Mouse (Mus musculus) embryonic facial prominence, embryonic 10.5 days (tissue): ENCODE measurements around the gene Depdc5. TPM values are rescaled to one million over a fixed set of nuclear protein-coding genes. Genes with fewer than 3 reads are reported as not detected.

ENCODE experiments used
- DNase-seq: peaks from one replicate; pipeline ENCODE4 v3.0.0-alpha.2; 2017; ENCODE audit warnings: low spot score
- H3K27ac ChIP-seq: fragments of 300-500 bp; sonication (generic); replicated peaks from 2 replicates; pipeline ENCODE4 v1.5.1; 2016; ENCODE audit warnings: mild to moderate bottlenecking
- H3K27me3 ChIP-seq: fragments of 300-500 bp; sonication (generic); replicated peaks from 2 replicates; pipeline ENCODE4 v1.6.1; 2016; ENCODE audit warnings: low read depth, mild to moderate bottlenecking; ENCODE audit not compliant: poor library complexity, severe bottlenecking
- H3K36me3 ChIP-seq: fragments of 300-500 bp; sonication (generic); replicated peaks from 2 replicates; pipeline ENCODE4 v1.6.1; 2016; ENCODE audit warnings: mild to moderate bottlenecking, moderate library complexity
- H3K4me1 ChIP-seq: fragments of 300-500 bp; sonication (generic); 2 replicates; pipeline ENCODE4 v1.6.1; 2016
- H3K4me3 ChIP-seq: fragments of 300-500 bp; sonication (generic); 2 replicates; pipeline ENCODE4 v1.5.1; 2016; ENCODE audit warnings: mild to moderate bottlenecking, moderate library complexity
- H3K9me3 ChIP-seq: fragments of 300-500 bp; sonication (generic); 2 replicates; pipeline ENCODE4 v1.6.1; 2016; ENCODE audit warnings: mild to moderate bottlenecking
- WGBS: fragments of 180-500 bp; shearing (Covaris S2); methylation state at CpG from one replicate; pipeline ENCODE4 v1.1.7; 2016; 5-methylcytosine and 5-hydroxymethylcytosine counted together
- polyA plus RNA-seq: library from polyadenylated mRNA; unstranded; fragments of >200 nt; fragmentation: Nextera tagmentation; extraction: Ambion mirVana; gene quantifications from 2 replicates; pipeline ENCODE4 v1.2.1, GENCODE M21; 2016

Depdc5 gene
- polyA plus RNA-seq, 1 experiment from 2014 or later, result 39.1 TPM

DNA sequence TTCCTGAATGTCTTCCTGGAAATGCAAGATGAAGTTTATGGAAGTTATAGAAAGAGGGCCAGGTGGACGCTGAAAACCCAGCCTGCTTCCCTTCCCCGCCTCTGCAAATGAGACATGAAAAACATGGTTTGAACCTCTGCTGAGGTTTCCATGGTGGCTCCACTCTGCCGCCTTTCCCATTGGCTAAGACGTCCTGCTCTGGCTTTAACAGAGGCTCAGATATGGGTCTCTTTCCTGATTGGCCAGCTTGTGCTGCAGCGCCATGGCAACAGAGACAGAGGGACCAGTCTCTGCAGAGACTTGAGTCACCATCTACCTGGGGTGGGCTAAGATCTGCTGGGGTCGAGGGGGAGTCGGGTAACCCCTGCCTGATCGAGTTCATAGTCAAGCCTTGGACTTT lies 143.2 kb downstream of the Depdc5 start:
- Histone ChIP-seq H3K27ac (peak overlapping the region; percentile 37; the same call in 1 of the 2 replicates), H3K9me3 (no peaks in the 10 kb centered on the region), H3K27me3 (no peaks in the 10 kb centered on the region), H3K4me3 (no peak overlapping the region), H3K36me3 (no peaks in the 10 kb centered on the region), H3K4me1 (peaks cover 36% of the 10 kb centered on the region)
- 35% methylated on average over 8 of the region's 8 CpGs for WGBS
- DNase-seq, result peak; percentile 44

DNA sequence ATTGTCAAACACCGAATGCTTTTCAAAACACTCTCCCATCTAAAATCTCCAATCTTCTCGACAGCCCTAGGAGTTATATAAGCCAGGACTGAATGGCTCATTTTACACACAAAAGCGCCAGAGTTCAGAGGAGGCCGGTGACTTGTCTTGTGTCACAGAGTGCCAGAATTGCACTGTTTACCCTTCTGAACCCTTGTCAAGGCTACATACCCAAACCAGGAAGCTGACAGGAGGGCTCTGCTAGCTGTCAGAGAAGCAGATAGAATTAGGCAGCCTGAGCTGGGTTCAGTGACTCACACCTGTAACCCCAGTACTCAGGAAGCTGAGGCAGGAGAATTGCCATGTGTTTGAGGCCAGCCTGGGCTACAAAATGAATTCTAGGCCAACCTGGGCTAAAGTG lies 143.9 kb downstream of the Depdc5 start:
- 83% methylated on average over 4 of the region's 4 CpGs for WGBS
- Histone ChIP-seq H3K27ac (no peak overlapping the region), H3K9me3 (no peaks in the 10 kb centered on the region), H3K36me3 (no peaks in the 10 kb centered on the region), H3K4me1 (peaks cover 37% of the 10 kb centered on the region), H3K4me3 (no peak overlapping the region), H3K27me3 (no peaks in the 10 kb centered on the region)
- DNase-seq, result no peak

DNA sequence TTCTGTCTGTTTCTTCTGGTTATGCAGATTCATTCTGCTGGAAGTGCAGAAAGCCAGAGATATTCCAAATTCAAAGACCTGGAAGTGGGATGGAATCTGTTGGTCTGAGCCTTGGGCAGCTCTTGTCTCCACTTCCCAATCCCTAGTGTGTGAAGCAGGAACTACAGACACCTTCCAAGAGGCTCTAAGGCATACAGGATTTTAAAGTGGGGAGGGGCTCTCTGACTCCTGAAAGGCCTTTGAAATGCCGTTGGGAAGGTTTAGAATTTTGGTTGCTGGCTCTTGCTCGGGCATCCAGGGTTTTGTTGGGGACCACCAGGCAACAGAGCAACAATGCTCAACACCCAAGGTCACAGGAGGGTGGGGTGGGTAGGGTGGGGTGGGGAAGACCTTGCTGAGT lies 145.8 kb downstream of the Depdc5 start:
- Histone ChIP-seq H3K4me1 (peaks cover 37% of the 10 kb centered on the region), H3K36me3 (no peaks in the 10 kb centered on the region), H3K4me3 (no peak overlapping the region), H3K27me3 (no peaks in the 10 kb centered on the region), H3K9me3 (no peaks in the 10 kb centered on the region), H3K27ac (no peak overlapping the region)
- WGBS, result 58% methylated on average over 2 of the region's 2 CpGs
- DNase-seq, result no peak

- H3K4me3 ChIP-seq, result no peak overlapping the region
- WGBS, result 73% methylated on average over 14 of the region's 14 CpGs
- H3K27ac ChIP-seq, result 0 out of 2 replicates have a peak overlapping the region, but pooled peaks have one; percentile 61
- no peaks in the 10 kb centered on the region for H3K36me3 ChIP-seq
- peaks cover 37% of the 10 kb centered on the region for H3K4me1 ChIP-seq
- no peaks in the 10 kb centered on the region for H3K9me3 ChIP-seq
- DNase-seq, result no peak
- H3K27me3 ChIP-seq, result no peaks in the 10 kb centered on the region
These were observed 146.6 kb downstream of the Depdc5 start for GRCm38 (mm10) chr5:33009818-33010812.

- Histone ChIP-seq H3K27me3 (no peaks in the 10 kb centered on the region), H3K36me3 (no peaks in the 10 kb centered on the region), H3K4me1 (peaks cover 29% of the 10 kb centered on the region), H3K4me3 (no peak overlapping the region), H3K27ac (peak overlapping the region; percentile 61; the same call in 1 of the 2 replicates), H3K9me3 (no peaks in the 10 kb centered on the region)
- 47% methylated on average over 15 of the region's 15 CpGs for WGBS
- no peak for DNase-seq
These were observed 147.9 kb downstream of the Depdc5 start for GRCm38 (mm10) chr5:33011132-33012106.

DNA sequence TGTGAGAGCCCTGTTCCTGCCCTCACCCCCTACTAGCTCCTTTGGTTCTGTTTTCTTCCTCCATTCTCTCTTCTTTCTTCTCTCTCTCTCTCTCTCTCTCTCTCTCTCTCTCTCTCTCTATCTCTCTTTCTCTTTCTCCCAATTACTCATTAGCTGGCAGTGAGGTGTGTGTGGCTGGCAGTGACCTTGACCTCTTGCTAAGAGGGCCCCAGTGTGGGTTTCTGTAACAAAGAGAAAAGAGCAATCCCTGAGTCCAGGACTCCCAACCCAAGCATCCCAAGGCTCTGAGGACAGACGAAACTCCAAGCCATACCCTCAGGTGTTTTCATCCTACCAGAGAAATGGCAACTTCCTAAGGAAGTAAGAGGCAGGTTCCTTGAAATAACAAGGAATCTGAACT lies 150.6 kb downstream of the Depdc5 start:
- no peaks in the 10 kb centered on the region for H3K27me3 ChIP-seq
- no peak overlapping the region for H3K4me3 ChIP-seq
- no peak overlapping the region for H3K27ac ChIP-seq
- H3K9me3 ChIP-seq, result no peaks in the 10 kb centered on the region
- no peak for DNase-seq
- 70% methylated on average over 1 of the region's 1 CpGs for WGBS
- H3K4me1 ChIP-seq, result peaks cover 29% of the 10 kb centered on the region
- no peaks in the 10 kb centered on the region for H3K36me3 ChIP-seq

- H3K36me3 ChIP-seq, result no peaks in the 10 kb centered on the region
- H3K27ac ChIP-seq, result no peak overlapping the region
- no peak for DNase-seq
- 74% methylated on average over 5 of the region's 5 CpGs for WGBS
- H3K27me3 ChIP-seq, result no peaks in the 10 kb centered on the region
- H3K9me3 ChIP-seq, result no peaks in the 10 kb centered on the region
- H3K4me3 ChIP-seq, result no peak overlapping the region
- H3K4me1 ChIP-seq, result peaks cover 31% of the 10 kb centered on the region
These were observed 152.1 kb downstream of the Depdc5 start for GRCm38 (mm10) chr5:33015579-33015978.

DNA sequence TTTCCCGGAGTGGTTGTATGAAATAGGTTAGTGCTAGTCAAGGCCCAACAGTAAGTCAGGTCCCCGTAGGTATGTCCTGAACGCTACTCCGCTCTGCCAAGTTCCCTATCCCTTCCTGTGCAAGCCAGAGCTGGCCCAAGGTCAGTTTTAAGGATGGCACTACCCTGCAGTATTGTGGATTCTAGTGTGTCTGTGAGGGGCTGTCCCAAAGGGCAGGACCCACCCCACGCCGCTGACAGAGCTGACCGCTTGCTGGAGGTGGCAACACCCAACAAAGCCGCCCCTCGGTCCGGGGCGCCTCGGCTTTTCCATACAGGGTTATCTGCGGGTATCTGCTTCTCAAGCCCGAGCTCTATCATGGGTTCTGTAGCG lies 154.7 kb downstream of the Depdc5 start:
- Histone ChIP-seq H3K27ac (peak overlapping the region; percentile 100), H3K36me3 (peaks cover 21% of the 10 kb centered on the region), H3K27me3 (no peaks in the 10 kb centered on the region), H3K4me3 (peak overlapping the region; percentile 94), H3K4me1 (peaks cover 24% of the 10 kb centered on the region), H3K9me3 (no peaks in the 10 kb centered on the region)
- WGBS, result 4% methylated on average over 15 of the region's 15 CpGs
- DNase-seq, result no peak

GRCm38 (mm10) chr5:33018561-33019425 lies 155.3 kb downstream of the Depdc5 start, which contains the start of gene Ywhah:
Gene Ywhah (plus strand): TSS chr5:33018816.
- no peaks in the 10 kb centered on the region for H3K27me3 ChIP-seq
- H3K9me3 ChIP-seq, result no peaks in the 10 kb centered on the region
- peak; percentile 98 for DNase-seq
- peaks cover 27% of the 10 kb centered on the region for H3K36me3 ChIP-seq
- H3K4me3 ChIP-seq, result peak within 1 kb of the TSS; percentile 94
- H3K27ac ChIP-seq, result peak within 1 kb of the TSS; percentile 100
- H3K4me1 ChIP-seq, result peaks cover 24% of the 10 kb centered on the region
- under 1% methylated on average over 114 of the region's 121 CpGs for WGBS

GRCm38 (mm10) chr5:33019426-33019821 lies 155.9 kb downstream of the Depdc5 start:
- WGBS, result 0% methylated on average over 12 of the region's 12 CpGs
- peak overlapping the region; percentile 100 for H3K27ac ChIP-seq
- peaks cover 33% of the 10 kb centered on the region for H3K36me3 ChIP-seq
- H3K4me3 ChIP-seq, result peak overlapping the region; percentile 94
- no peaks in the 10 kb centered on the region for H3K9me3 ChIP-seq
- H3K27me3 ChIP-seq, result no peaks in the 10 kb centered on the region
- DNase-seq, result peak; percentile 51
- peaks cover 24% of the 10 kb centered on the region for H3K4me1 ChIP-seq

DNA sequence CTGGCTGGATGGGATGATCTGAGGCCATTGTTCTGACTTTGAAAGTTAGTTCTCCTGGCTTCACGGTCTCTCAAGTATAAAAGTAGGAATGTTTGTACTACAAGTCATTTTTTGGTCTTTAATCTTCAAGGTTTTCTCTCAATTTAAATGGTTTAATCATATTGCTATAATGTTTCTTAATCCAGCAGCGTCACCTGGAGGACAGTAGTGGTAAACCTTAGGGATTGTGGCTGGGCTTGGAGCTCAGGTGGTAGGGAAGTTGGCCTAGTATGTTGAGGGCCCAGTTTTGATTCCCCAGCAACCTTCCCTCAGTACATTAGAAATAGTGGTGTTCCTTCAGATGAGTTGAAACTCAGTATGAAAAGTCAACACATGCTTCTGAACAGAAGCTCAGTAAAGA lies 158.1 kb downstream of the Depdc5 start:
- DNase-seq, result no peak
- H3K9me3 ChIP-seq, result no peaks in the 10 kb centered on the region
- peaks cover 24% of the 10 kb centered on the region for H3K4me1 ChIP-seq
- 86% methylated on average over 2 of the region's 2 CpGs for WGBS
- H3K27ac ChIP-seq, result no peak overlapping the region
- H3K4me3 ChIP-seq, result no peak overlapping the region
- peaks cover 55% of the 10 kb centered on the region for H3K36me3 ChIP-seq
- no peaks in the 10 kb centered on the region for H3K27me3 ChIP-seq
